Mouse (Mus musculus): ENCODE results near the gene Odf3b.

GRCm38 (mm10) chr15:89373027-89373761 lies 5.9 kb downstream of the Odf3b start:
- TF ChIP-seq GATA1 (IDR thresholded peaks at IDR 0.05; ENCODE audit: borderline replicate concordance, low read length): 0 out of 3 replicates have a peak, but pooled peaks have one; percentile 12
- no peak for TF ChIP-seq FLI1 (IDR thresholded peaks at IDR 0.05; ENCODE audit: low read length)
